Mouse (Mus musculus): ENCODE data around the gene Fuca2.

GRCm38 (mm10) chr10:13453200-13453990, 45.9 kb upstream of the Fuca2 start:
- no peak for TF ChIP-seq CTCF (IDR thresholded peaks at IDR 0.05; ENCODE audit: low read depth)
- no peak for TF ChIP-seq EP300 (IDR thresholded peaks at IDR 0.05; ENCODE audit: low read depth)

Measured in liver, postnatal 0 days (tissue).